Mouse (Mus musculus) heart, postnatal 10 days (tissue): Measurements from ENCODE around the gene Dip2b. TPM values are rescaled to one million over a fixed set of nuclear protein-coding genes. Genes with fewer than 3 reads are reported as not detected.

Experiments used
- DNase-seq, 2 experiments: peaks; one replicate each; pipeline ENCODE4 v3.0.0; 2021
- intact Hi-C: fragments of 180-260 bp; cut with DNase I; formaldehyde crosslinking; loops from one replicate; pipeline ENCODE4 v1.15.1; 2025
- total RNA-seq, 2 experiments: library from RNA; stranded (reverse); gene quantifications; 2 replicates each; pipeline ENCODE4 v1.2.3; 2021

The Dip2b gene
- total RNA-seq, 2 experiments from 2014 or later, result 32.3 to 34.3 TPM

DNA sequence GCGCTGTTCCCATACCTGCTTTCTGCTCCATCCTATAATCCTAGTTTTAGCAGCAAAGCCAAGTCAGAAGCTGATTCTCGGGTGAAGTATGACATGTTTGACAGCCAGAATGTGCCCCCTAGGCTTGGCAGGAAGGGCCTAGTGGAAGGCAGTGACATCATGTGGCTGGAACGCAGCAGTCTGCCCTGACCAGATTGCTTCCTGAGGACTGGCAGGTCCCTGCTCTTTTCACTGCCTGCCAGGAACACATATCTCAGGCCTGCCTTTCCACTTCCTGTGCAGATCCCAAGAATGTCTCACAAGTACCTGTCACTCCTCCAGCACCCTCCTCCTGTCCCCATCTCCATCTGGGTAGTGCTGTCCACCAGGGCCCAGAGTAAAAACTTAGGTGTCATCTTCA, 161.3 kb downstream of the Dip2b start:
- intact Hi-C loops, result no loop called here

DNA sequence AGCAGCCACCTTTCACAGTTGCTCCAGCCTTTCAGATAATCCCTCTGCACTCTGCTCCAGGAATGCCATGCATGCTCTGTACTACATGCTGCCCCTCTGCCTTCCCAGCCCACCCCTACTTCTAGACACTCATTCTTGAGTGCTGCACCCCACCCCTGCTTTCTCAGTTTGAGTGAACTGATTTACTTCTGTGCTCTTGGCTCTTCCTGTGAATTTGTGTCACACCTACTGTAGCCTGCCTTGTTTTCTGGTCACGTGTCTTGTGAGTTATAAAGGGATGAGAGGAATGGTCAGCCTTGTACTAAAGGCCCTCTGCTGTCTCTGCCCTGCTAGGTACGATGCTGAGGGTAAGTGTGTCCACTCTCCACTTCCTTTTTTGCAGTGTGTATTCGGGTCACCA, 163.3 kb downstream of the Dip2b start:
- no peak for DNase-seq
- intact Hi-C loops, result loop anchor here (2.0 kb wide), 1 partner anchor 25 kb away; the partner anchor contains the start of gene Atf1

More for the DNA sequence above, 161.3 kb downstream of the Dip2b start:
- peak; percentile 81 to 84 for DNase-seq

DNA sequence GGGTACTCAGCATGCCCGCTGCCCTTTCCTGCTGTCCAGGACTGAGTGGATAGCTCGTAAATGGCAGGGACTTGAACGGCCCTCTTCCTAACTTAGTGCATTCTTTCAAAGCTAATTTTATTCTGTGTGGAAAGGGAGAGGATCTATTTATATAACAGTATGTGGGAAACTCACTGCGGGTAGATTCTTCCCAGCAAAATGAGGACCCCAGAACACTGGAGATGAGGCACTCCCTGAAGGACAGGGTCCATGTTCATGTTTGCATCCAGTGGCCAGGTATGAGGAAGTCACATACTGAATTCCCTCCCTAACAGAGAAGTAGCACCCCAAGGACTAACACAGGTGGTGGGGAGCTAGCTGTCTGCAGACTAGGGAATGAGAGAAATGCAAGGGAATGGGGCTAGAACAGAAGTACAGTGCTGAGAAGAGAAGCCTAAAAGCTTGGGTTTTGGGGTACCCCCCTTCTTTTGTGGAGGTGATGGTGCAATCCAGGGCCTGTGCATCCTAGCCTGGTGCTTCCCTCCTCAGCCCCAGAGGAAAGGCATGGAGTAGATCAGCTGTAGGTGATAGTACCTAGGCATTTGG, 164.1 kb downstream of the Dip2b start:
- intact Hi-C loops, result loop anchor here (2.0 kb wide), 1 partner anchor 24 kb away; the partner anchor contains the start of gene Atf1
- DNase-seq, result no peak

DNA sequence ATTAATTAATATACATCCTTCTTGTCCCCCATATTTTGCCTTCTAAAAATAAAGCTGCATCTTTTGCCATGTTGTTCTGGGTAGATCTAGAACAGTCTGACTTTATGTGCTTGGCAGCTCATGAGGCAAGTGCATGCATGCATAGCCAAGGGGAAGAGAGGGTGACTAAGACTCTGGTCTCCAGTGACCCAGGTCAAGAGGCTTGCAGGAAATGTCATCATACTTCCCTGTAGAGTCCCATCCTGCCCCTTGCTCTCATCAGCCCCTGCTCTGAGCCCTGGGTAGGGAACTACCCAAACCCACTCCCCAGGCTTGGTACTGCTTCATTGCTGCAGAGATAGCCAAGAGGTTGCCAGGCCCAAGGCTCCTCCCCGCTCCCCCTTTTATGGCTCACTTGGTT, 166.1 kb downstream of the Dip2b start:
- DNase-seq, result no peak
- intact Hi-C loops, result no loop called here

DNA sequence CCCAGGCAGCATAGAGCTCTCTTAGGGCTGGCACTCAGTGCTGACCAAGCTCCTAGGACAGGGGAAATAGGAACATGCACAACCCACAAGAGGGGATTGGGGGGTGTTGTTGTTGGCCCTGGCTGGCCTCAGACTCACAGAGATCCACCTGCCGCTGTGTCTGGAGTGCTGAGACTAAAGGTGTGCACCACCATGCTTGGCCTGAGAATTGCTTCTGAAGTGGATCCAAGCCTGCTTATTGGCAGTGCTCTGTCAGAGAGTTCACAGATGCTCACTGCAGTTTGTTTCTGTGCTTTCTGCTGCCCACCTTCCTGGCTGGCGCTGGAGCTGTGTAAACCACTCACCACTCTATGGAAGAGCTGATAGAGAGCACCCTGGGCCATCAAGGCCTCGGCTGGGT, 171.5 kb downstream of the Dip2b start:
- intact Hi-C loops, result no loop called here
- DNase-seq, result no peak

DNA sequence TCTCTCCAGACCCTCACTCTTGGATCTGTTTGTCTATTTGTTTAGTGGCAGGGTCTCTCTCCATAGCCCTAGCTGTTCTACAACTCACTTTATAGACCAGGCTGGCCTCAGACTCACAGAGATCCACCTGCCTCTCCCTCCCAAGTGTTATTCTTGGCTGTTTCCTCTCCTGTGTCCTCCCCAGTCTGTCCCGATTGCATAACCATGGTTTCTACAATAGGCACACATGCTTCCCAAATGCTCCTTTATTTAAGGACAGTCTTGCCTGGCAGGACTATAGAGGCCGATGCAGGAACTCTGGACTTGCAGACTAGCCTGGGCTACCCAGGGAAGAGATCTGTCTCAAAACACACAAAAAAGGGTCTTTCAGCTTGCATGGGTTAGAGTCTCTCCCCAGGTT, 174.9 kb downstream of the Dip2b start:
- intact Hi-C loops, result no loop called here
- DNase-seq, result no peak

DNA sequence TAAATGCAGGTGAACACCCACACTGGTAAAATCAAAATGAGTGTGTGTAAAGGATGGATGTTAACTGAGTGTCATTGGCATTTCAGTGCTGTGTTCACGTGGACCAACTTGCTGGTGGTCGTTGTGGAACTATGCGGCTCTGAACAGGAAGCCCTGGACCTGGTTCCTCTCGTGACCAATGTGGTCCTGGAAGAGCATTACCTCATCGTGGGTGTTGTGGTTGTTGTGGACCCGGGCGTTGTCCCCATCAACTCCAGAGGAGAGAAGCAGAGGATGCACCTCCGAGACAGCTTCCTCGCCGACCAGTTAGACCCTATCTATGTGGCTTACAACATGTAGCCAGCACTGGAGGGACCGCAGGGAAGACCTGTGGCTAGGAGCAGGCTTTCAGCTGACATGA, 176.6 kb downstream of the Dip2b start:
- no peak for DNase-seq
- intact Hi-C loops, result no loop called here

DNA sequence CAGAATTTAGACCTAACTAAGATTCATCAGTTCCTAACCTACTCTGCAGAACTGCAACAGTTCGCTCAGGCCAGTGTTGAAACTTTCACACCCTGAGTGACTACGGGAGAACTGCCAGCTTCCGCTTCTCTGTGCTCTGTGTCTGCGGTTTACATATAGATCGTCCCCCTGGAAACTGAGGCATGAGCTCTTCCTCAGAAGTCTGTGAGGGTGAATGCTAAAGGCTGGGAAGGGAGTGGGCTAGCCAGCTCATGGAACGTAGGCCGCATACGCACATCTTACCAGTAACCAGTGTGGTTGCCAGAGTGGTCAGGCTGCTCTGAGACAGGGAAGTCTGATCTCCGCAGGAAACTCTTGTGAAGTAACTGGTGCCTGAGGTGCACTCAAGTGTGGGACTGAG, 177.7 kb downstream of the Dip2b start:
- no peak for DNase-seq
- intact Hi-C loops, result no loop called here

DNA sequence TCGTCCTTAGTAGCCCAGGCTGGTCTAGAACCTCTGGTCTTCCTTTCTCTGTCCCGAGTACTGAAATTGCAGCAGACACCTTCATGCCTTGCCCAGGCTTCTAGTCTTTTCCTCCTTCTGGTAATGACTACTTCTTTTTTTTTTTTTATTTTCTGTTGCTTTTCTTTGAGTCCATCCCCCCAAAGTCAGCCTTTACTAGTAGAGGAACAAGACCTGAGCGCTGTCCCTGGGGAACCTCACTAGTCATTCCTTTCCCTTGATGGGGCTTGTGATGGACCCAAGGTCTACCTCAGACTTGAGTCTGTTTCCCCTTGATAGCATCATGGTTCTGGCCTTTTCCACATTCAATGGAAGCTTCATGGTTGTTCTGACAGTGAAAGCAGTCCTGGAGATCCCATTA, 179.6 kb downstream of the Dip2b start:
- no peak for DNase-seq
- intact Hi-C loops, result no loop called here

DNA sequence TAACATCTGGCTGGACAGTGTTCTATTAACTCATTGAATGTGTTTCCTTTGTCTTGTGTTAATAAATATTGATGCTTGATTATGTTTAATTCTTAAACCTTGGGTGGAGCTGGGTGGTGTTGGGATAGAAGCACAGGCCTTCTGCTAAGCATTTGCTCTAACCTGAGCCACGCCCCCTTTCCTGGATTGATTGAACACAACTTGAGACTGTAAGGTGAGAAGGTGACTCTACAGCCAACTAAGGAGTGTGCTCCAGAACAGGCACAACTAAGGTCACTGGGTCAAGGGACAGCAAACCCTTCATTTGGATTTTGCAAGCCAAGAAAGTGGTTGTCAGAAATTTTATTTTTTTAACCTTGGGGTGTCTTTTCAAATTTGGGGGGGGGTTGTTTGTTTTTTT, 180.9 kb downstream of the Dip2b start:
- no peak for DNase-seq
- intact Hi-C loops, result no loop called here

DNA sequence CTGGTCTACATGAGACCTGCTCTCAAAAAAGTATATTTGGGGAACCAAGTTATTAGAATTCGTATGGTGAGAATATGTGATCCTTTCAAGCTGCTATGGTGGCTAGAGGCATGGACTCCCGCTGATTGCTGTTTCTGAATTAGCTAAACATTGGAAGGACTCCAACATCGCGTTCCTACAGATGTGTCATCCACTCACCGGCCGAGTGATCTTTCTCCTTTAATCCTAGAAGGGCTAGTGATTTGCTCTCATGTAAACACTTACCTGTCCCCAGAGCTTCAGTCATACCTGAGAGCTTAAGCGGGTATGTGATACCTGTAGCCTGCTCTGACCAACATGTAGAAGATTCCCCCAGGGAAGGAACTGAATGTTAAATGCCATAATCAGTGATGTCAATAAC, 182.5 kb downstream of the Dip2b start:
- intact Hi-C loops, result no loop called here
- no peak for DNase-seq

DNA sequence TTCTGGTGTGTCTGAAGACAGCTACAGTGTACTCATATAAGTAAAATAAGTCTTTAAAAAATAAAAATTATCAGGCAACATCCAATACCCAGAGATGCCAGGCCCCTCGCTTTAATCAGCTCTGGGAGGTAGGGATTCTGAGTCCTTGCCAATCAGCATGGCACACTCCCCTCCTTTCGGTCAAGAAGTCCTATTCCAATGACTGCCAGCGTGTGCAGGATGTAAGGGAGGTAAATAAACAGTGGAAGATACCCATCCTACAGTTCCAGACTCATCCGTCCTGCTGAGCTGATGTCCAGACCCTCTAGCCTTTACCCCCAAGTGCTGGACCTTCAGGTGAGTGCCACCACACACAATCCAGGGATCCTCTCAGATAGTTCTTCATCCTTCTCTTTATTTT, 186.9 kb downstream of the Dip2b start:
- no peak for DNase-seq
- intact Hi-C loops, result no loop called here

DNA sequence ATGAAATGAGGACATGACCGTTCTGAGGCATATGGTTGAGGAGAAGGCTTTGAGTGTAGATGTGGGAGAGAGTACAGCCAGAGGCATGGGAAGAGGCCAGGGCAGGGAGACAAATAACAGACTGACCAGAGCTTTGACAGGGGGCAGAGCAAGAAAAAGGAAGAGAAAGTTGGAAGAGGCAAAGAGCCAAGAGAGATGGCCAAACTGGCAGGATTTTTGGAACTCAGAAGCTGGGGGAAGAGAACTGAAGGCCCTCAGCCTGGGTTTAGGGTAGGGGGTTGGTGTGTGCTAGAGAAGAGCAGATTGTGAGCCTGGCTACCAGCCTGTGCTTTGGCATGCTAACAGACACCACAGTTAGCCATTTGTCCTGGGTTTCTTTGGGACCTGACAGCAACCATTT, 187.4 kb downstream of the Dip2b start:
- DNase-seq, result no peak
- intact Hi-C loops, result loop anchor here (2.0 kb wide), 2 partner anchors 23 to 187 kb away; partner anchors contain the start of gene Dip2b

DNA sequence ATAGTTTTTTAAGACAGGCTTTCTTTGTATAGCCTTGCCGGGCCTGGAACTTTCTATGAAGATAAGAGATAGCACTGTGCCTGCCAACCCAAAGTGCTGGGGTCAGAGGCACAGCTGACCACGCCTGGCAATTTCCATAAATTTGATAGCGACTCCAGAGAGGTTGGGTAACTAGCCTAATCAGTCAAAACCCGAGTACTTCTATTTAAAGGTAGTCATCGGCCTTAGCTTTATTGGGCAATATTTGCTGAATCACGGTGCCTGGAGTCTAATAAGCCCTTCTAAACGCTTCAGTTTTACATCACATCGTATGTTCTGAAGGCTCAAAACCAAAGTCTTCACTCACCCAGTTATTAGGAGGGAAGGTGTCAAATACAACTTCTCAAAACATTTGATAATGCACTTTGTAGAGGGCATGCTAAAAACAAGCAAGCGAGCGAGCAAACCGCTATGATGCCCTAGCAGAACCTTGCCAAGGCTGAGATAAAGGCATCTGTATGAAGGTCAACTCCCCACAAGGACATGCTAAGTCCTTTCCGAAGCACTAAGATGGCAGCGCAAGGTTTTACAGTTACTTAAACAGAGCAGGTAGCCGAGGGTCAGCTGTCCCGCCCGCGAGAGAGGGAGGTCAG, 188.7 kb downstream of the Dip2b start:
- peak; percentile 65 to 68 for DNase-seq
- intact Hi-C loops, result loop anchor here (2.0 kb wide), 2 partner anchors 24 to 188 kb away; partner anchors contain the start of gene Dip2b

DNA sequence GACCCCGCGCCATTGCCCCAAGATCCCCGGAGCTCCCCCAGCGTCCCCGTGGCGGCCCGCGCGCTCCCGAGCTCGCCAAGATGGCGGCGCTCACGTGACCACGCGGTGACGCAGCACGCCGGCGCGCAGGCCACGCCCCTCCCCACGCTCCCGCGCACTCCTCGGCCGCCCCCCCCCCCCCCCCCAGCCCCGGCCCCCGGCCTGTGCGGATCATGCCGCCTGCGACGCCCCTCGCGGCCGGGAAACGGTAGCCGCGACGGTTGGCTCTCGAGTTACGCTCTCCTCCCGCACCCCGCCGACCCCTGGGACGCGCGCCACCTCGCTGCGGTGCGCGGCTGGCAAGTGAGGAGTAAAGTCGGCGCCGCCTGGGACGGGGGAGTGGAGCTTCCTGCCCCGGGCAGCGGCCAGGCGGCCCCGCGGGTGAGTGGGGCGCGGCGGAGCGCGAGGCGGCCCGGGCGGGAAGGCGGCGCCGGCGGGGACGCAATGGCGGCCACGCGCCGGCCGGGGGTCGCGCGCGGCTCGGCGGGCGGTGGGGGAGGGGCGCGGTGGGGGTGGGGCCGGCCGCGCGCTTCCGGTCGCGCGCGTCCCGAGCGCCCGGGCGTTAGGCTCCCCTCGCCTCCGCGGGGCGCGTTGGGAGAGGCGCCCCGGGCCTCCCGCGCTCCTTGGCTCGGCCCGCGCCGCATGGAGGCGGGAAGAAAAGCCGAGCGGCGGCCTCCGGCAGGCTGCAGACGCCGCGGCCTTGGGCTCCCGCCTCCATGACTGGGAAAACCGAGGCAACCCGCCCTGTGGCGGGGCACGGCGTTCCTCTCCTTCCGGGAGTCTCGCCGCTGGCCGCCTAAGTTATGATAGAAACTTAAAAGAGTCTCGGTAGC, 189.4 kb downstream of the Dip2b start, which contains the start of gene Atf1:
Gene Atf1, plus strand, starts transcription at position 157 of the 872 bp plus-strand sequence.
- DNase-seq, result peak; percentile 93 to 94
- intact Hi-C loops, result loop anchor here (2.0 kb wide), 2 partner anchors 25 to 189 kb away; partner anchors contain the start of gene Dip2b

DNA sequence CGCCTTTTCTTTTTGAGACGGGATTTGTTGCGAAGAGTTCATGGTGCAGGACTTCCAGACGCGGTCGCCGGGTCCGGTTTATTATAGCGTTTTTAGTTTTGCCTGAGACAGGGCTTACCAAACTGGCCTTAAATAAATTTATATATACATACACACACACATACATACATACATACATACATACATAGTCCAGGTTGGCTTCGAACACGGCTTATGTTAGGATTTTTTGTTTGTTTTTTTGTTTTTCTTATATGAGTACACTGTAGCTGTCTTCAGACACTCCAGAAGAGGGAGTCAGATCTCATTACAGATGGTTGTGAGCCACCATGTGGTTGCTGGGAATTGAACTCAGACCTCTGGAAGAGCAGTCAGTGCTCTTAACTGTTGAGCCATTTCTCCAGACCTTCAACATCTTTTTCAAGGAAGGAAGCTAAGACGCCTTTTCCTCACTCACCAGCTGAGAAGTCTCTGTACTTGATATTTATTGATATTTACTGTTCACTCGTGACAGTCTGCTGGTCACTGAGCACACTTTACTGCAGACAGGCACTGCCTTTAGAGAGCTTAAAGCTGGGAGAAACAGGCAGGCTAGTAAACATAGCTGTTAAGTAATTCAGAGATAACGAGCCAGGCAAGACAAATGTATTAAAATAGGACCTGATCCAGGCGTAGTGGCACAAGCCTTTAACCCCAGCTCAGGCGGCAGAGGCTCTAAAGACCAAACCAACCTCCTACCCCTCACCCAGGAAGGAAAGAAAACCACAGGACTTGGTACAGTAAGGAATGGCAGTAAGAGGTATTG, 190.3 kb downstream of the Dip2b start:
- DNase-seq, result peak; percentile 21 to 32
- intact Hi-C loops, result no loop called here

DNA sequence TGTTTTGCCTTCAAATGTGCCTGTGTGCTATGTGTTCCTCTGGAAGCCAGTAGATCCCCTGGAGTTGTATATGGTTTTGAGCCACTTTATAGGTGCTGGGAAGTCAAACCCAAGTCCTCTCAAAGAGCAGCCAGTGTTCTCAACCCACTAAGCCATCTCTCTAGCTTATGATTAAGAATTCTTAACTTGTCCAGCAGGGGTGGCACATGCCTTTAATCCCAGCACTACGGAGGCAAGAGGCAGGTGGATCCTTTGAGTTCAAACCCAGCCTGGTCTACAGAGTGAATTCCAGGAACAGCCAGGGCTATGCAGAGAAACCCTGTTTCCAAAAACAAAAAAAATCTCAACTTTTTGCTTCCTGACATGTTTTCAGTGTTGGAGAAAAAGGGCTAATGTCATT, 192.2 kb downstream of the Dip2b start:
- DNase-seq, result no peak
- intact Hi-C loops, result no loop called here

DNA sequence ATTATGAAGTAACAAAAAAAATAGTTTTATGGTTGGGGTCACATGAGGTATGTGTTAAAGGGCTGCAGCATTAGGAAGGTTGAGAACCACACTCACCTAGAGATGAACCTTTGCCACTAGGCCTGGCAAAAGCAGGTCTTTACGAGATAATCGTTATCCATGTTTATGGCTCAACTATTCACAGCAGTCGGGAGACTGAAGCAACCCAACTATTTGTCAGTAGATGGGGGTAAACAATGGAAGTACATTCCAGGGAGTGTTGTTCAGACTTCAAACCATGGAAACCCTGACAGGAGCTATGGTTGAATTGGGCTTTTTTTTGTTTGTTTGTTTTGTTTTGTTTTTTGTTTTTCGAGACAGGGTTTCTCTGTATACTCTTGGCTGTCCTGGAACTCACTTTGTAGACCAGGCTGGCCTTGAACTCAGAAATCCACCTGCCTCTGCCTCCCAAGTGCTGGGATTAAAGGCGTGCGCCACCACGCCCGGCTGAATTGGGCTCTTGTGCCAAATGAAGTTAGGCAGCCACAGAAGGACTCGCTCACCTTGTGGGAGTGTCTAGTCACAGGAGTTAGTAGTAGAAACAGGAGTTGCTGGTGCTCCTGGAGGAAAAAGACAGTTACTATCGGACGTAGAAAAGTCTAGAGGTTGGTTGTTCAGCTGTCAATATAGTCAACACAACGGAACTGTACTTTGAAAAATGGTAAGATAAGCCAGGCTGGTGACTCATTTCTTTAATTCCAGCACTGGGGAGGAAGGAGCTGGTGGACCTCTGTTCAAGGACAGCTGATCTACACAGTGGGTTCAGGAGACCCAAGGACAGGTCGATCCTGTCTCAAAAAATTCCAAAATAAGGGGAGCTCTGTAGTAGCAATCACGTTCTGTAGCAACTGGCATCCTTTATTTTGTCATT, 193.4 kb downstream of the Dip2b start:
- no peak for DNase-seq
- intact Hi-C loops, result no loop called here

DNA sequence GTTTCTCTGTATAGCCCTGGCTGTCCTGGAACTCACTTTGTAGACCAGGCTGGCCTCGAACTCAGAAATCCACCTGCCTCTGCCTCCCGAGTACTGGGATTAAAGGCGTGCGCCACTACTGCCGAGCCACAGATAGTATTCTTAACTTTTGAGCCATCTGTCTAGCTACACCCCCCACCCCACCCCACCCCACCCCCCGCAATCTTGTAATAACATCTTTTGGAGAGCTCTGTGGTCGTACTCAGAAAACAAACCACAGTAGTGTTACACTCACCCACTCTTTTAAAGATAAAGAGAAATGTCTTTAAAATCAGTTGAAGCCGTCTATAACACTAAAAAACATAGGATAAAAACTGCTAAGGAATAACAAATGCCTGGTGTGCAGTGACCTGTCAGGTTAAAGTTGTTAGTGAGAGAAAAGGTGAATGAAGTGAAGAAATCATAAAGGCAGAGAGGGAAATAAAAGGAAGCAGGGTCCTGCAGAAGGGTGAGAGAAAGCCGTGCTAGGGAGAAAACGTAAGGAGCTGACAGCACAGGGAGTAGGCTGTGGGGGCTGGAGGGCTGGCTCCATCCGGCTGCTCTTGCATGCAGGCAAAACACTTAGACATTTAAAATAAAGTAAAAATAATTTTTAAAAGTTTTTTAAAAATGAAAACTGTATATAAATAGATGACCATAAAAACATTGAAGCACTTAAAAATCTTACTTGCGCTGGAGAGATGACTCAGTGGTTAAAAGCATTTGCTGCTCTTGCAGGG, 196.9 kb downstream of the Dip2b start:
- DNase-seq, result no peak
- intact Hi-C loops, result no loop called here
